Mouse (Mus musculus) hindbrain, embryonic 13.5 days (tissue): ENCODE data around the gene Prkci. TPM values are rescaled to one million over a fixed set of nuclear protein-coding genes. Genes with fewer than 3 reads are reported as not detected.

Source experiments
- ATAC-seq: fragments of 200-750 bp; cut with Nextera tagmentation; 2 replicates; pipeline ENCODE4 v1.8.0; 2017; ENCODE audit warnings: moderate TSS enrichment; ENCODE audit not compliant: low FRiP score
- H3K27ac ChIP-seq: fragments of 300-500 bp; sonication (generic); 2 replicates; pipeline ENCODE4 v1.5.1; 2015; ENCODE audit warnings: inconsistent platforms, mild to moderate bottlenecking, moderate library complexity
- H3K27me3 ChIP-seq: fragments of 300-500 bp; sonication (generic); 2 replicates; pipeline ENCODE4 v1.6.1; 2015; ENCODE audit warnings: mild to moderate bottlenecking, inconsistent platforms
- H3K36me3 ChIP-seq: fragments of 300-500 bp; sonication (generic); 2 replicates; pipeline ENCODE4 v1.6.1; 2015; ENCODE audit warnings: mild to moderate bottlenecking, inconsistent platforms
- H3K4me1 ChIP-seq: fragments of 300-500 bp; sonication (generic); replicated peaks from 2 replicates; pipeline ENCODE4 v1.6.1; 2015; ENCODE audit warnings: inconsistent platforms
- H3K4me2 ChIP-seq: fragments of 300-500 bp; sonication (generic); 2 replicates; pipeline ENCODE4 v1.6.1; 2015; ENCODE audit warnings: inconsistent platforms, mild to moderate bottlenecking, moderate library complexity
- H3K4me3 ChIP-seq: fragments of 300-500 bp; sonication (generic); 2 replicates; pipeline ENCODE4 v1.5.1; 2015; ENCODE audit warnings: mild to moderate bottlenecking, inconsistent platforms
- H3K9ac ChIP-seq: fragments of 300-500 bp; sonication (generic); 2 replicates; pipeline ENCODE4 v1.6.1; 2015; ENCODE audit warnings: mild to moderate bottlenecking, inconsistent platforms
- H3K9me3 ChIP-seq: fragments of 300-500 bp; sonication (generic); 2 replicates; pipeline ENCODE4 v1.6.1; 2016; ENCODE audit warnings: inconsistent platforms
- WGBS: fragments of 180-500 bp; shearing (Covaris S2); methylation state at CpG from one replicate; pipeline ENCODE4 v1.1.7; 2015; 5-methylcytosine and 5-hydroxymethylcytosine counted together
- polyA plus RNA-seq: library from polyadenylated mRNA; unstranded; fragments of >200 nt; fragmentation: Nextera tagmentation; extraction: Ambion mirVana; gene quantifications from 2 replicates; pipeline ENCODE4 v1.2.1, GENCODE M21; 2015

Prkci gene
- polyA plus RNA-seq, 1 experiment from 2014 or later = 23.9 TPM

GRCm38 (mm10) chr3:31056651-31057627 is 61.4 kb downstream of the Prkci start:
- Histone ChIP-seq H3K36me3 (0 out of 2 replicates have a peak, but pooled peaks cover 5% of the 10 kb centered on the region), H3K27ac (no peak overlapping the region), H3K4me2 (peak overlapping the region; percentile 49), H3K4me3 (peak overlapping the region; percentile 32), H3K9me3 (no peaks in the 10 kb centered on the region), H3K27me3 (no peaks in the 10 kb centered on the region), H3K9ac (peak overlapping the region; percentile 55; the same call in 1 of the 2 replicates), H3K4me1 (peaks cover 8% of the 10 kb centered on the region; the same call in 1 of the 2 replicates)
- ATAC-seq = peak; percentile 91
- 8% methylated on average over 30 of the region's 30 CpGs for WGBS

GRCm38 (mm10) chr3:31060745-31061102 is 65.2 kb downstream of the Prkci start:
- 82% methylated on average over 8 of the region's 8 CpGs for WGBS
- H3K4me3 ChIP-seq = no peak overlapping the region
- no peak for ATAC-seq
- peaks cover 8% of the 10 kb centered on the region; the same call in 1 of the 2 replicates for H3K4me1 ChIP-seq
- H3K4me2 ChIP-seq = no peak overlapping the region
- no peaks in the 10 kb centered on the region for H3K9me3 ChIP-seq
- H3K27ac ChIP-seq = no peak overlapping the region
- no peak overlapping the region for H3K9ac ChIP-seq
- no peaks in the 10 kb centered on the region for H3K36me3 ChIP-seq
- H3K27me3 ChIP-seq = no peaks in the 10 kb centered on the region

DNA sequence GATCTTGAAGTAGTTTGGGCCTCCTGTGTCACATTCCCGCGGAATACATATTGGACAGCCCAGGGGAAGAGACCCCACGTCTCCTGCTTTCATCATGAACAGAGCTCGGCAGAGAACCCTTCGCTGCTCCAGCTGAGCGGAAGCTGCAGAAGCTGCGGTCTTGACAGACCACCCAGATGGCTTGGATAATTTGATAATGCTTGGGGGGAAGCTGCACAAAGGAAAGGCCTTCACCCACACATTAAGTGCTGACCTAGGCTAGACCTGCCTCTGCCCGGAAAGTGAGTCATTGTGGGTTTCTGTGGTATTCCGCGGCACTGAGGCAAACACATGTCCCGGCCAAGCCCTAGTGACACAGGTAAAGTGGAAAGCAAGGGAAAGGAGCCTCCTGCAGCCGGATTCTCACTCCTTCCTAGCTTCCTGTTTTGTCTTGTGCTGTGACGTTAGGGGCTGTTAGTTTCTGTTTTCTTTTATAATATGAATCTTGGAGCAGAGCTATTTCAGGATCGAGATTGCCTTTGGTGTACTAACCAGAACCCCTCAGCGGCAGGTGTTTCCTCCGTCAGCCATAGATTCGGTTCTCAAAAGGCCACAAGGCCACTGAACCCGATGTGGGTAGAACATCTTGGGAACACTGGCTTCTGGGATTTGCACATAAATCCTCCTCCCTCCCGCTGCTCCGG is 65.7 kb downstream of the Prkci start:
- Histone ChIP-seq H3K27me3 (no peaks in the 10 kb centered on the region), H3K36me3 (no peaks in the 10 kb centered on the region), H3K4me1 (peaks cover 6% of the 10 kb centered on the region; the same call in 1 of the 2 replicates), H3K4me2 (no peak overlapping the region), H3K9me3 (no peaks in the 10 kb centered on the region), H3K9ac (no peak overlapping the region), H3K27ac (no peak overlapping the region), H3K4me3 (no peak overlapping the region)
- WGBS = 68% methylated on average over 20 of the region's 20 CpGs
- no peak for ATAC-seq

DNA sequence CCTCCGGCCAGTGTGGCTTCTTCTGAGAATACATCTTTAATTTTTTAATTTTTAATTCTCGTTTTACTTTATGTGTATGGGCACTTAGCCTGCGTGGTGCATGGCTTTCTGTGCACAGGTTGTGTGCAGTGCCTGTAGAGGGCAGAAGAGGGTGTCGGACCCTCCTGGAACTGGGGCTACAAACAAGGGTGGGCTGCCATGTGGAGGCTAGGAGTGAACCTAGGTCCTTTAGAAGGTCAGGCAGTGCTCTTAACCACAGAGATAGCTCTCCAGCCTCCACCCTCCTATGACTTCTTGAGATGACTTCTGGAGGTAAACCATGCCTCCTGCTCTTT is 66.2 kb downstream of the Prkci start:
- Histone ChIP-seq H3K4me1 (0 out of 2 replicates have a peak, but pooled peaks cover 3% of the 10 kb centered on the region), H3K4me2 (no peak overlapping the region), H3K27me3 (no peaks in the 10 kb centered on the region), H3K9ac (no peak overlapping the region), H3K4me3 (no peak overlapping the region), H3K36me3 (no peaks in the 10 kb centered on the region), H3K9me3 (no peaks in the 10 kb centered on the region), H3K27ac (no peak overlapping the region)
- 79% methylated on average over 4 of the region's 4 CpGs for WGBS
- ATAC-seq = no peak

DNA sequence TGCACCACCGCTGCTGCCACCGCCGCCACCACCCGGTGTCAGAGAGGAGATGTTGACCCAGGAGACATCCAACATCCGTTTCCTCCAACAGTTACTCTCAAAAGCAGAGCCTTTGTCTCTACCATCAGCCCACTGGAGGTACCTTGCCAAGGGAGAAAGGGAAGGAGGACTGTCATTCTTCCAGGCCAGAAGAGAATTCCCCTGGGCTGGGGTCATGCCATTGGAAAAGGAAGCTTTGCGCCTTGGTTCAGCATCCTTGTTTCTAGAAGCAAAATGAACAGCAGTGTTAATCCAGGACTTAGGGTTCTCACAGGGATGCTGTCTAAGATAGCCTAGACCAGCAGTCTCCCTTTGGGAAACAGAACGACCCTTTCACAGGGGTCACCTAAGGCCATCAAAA is 66.8 kb downstream of the Prkci start:
- H3K4me3 ChIP-seq = no peak overlapping the region
- no peaks in the 10 kb centered on the region for H3K36me3 ChIP-seq
- no peaks in the 10 kb centered on the region for H3K27me3 ChIP-seq
- no peak overlapping the region for H3K9ac ChIP-seq
- H3K9me3 ChIP-seq = no peaks in the 10 kb centered on the region
- 94% methylated on average over 7 of the region's 7 CpGs for WGBS
- no peak overlapping the region for H3K27ac ChIP-seq
- H3K4me1 ChIP-seq = no peaks in the 10 kb centered on the region
- H3K4me2 ChIP-seq = no peak overlapping the region
- ATAC-seq = no peak

DNA sequence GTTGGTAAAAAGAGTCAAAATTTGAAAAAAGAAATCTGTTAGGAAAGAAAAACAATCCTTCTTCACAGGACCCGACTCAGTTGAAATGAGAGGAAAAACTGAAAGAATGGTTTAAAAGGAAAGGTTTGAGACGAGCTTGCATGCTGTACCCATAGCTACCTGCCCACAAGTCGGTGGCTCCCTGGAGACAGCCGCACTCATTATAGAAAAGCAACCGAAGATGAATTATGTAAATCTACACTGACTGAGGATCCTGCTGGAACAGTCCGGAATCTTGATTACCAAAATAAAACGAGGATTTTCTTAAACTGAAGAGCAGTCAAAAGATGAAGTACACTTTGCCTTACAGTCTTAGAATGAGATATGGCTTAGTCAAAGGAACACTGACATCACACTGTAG is 72.9 kb downstream of the Prkci start:
- H3K4me1 ChIP-seq = no peaks in the 10 kb centered on the region
- H3K4me2 ChIP-seq = no peak overlapping the region
- 82% methylated on average over 7 of the region's 7 CpGs for WGBS
- H3K27ac ChIP-seq = no peak overlapping the region
- H3K9me3 ChIP-seq = no peaks in the 10 kb centered on the region
- H3K36me3 ChIP-seq = no peaks in the 10 kb centered on the region
- ATAC-seq = no peak
- H3K4me3 ChIP-seq = no peak overlapping the region
- H3K9ac ChIP-seq = no peak overlapping the region
- H3K27me3 ChIP-seq = no peaks in the 10 kb centered on the region

- 93% methylated on average over 14 of the region's 14 CpGs for WGBS
- Histone ChIP-seq H3K9me3 (no peaks in the 10 kb centered on the region), H3K9ac (no peak overlapping the region), H3K4me3 (no peak overlapping the region), H3K4me1 (no peaks in the 10 kb centered on the region), H3K36me3 (no peaks in the 10 kb centered on the region), H3K27me3 (no peaks in the 10 kb centered on the region), H3K27ac (no peak overlapping the region), H3K4me2 (no peak overlapping the region)
- ATAC-seq = no peak
Observed at GRCm38 (mm10) chr3:31071804-31072203, 76.3 kb downstream of the Prkci start.

- Histone ChIP-seq H3K27ac (no peak overlapping the region), H3K9me3 (no peaks in the 10 kb centered on the region), H3K4me1 (no peaks in the 10 kb centered on the region), H3K9ac (no peak overlapping the region), H3K27me3 (no peaks in the 10 kb centered on the region), H3K36me3 (no peaks in the 10 kb centered on the region), H3K4me3 (no peak overlapping the region), H3K4me2 (no peak overlapping the region)
- ATAC-seq = no peak
- WGBS = 71% methylated on average over 11 of the region's 11 CpGs
Observed at GRCm38 (mm10) chr3:31075808-31076207, 80.3 kb downstream of the Prkci start.

DNA sequence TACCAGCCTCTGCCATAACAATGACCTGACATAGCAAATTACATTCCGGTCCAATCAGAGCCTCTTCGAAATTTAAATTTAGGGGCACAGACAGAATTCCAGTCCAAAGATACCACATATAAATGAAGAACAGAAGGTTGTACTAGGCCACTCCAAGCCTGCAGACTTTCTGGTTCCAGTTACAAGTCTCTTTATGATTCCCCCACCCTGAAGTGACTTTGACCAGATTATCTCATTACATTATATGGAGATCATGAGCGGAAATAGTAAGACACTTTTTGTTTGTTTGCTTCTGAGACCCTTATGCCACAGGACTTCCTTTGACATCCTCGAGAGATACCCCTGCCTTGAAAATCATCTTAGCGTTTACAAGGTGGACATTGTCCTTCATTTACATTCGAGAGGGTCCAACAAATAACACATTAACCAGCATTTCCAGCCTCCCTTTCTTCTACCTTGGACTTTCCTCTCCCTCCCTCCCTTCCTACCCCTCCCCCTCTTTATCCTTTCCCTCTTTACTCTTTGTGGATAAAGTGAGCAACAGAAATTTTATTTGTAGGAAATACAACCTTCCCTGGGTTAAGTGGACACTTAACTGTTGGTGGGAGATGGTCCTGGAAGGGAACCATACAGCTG is 81.6 kb downstream of the Prkci start:
- no peak overlapping the region for H3K4me2 ChIP-seq
- WGBS = 86% methylated on average over 6 of the region's 6 CpGs

DNA sequence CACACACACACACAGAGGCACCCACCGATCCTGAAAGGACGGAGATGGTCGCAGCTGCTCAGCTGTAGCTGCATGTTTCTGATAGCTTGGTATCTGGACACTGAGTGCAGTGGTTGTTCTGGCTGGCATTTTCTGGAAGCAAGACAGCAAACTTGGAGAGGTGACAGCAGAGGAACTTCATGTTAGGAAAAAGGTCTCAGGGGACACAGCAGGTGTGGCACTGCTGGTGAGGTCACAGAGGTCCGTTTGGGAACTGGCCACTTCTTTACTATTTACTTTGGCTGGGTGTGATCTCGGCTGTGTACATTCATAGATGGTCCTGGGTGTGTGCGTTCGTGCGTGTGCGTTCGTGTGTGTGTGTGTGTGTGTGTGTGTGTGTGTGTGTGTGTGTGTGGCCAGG is 83.9 kb downstream of the Prkci start:
- WGBS = 79% methylated on average over 10 of the region's 10 CpGs
- Histone ChIP-seq H3K4me3 (no peak overlapping the region), H3K9me3 (no peaks in the 10 kb centered on the region), H3K4me1 (peaks cover 9% of the 10 kb centered on the region; the same call in 1 of the 2 replicates), H3K9ac (no peak overlapping the region), H3K27ac (no peak overlapping the region), H3K36me3 (no peaks in the 10 kb centered on the region), H3K27me3 (no peaks in the 10 kb centered on the region), H3K4me2 (no peak overlapping the region)
- no peak for ATAC-seq

More for the DNA sequence above, 81.6 kb downstream of the Prkci start:
- no peak overlapping the region for H3K9ac ChIP-seq
- H3K27ac ChIP-seq = no peak overlapping the region
- no peaks in the 10 kb centered on the region for H3K36me3 ChIP-seq
- no peak overlapping the region for H3K4me3 ChIP-seq
- ATAC-seq = no peak
- no peaks in the 10 kb centered on the region for H3K4me1 ChIP-seq
- H3K9me3 ChIP-seq = no peaks in the 10 kb centered on the region
- H3K27me3 ChIP-seq = no peaks in the 10 kb centered on the region

- no peak overlapping the region for H3K27ac ChIP-seq
- WGBS = 84% methylated on average over 10 of the region's 10 CpGs
- ATAC-seq = no peak
Observed at GRCm38 (mm10) chr3:31080791-31081502, 85.4 kb downstream of the Prkci start.

More at GRCm38 (mm10) chr3:31080791-31081502, 85.4 kb downstream of the Prkci start:
- Histone ChIP-seq H3K4me3 (no peak overlapping the region), H3K4me2 (no peak overlapping the region), H3K27me3 (no peaks in the 10 kb centered on the region), H3K4me1 (peaks cover 9% of the 10 kb centered on the region; the same call in 1 of the 2 replicates), H3K9me3 (no peaks in the 10 kb centered on the region), H3K36me3 (no peaks in the 10 kb centered on the region), H3K9ac (no peak overlapping the region)
